Comparison of ENCODE assay signal across 12 mouse cellular contexts in the genomic region with DNA sequence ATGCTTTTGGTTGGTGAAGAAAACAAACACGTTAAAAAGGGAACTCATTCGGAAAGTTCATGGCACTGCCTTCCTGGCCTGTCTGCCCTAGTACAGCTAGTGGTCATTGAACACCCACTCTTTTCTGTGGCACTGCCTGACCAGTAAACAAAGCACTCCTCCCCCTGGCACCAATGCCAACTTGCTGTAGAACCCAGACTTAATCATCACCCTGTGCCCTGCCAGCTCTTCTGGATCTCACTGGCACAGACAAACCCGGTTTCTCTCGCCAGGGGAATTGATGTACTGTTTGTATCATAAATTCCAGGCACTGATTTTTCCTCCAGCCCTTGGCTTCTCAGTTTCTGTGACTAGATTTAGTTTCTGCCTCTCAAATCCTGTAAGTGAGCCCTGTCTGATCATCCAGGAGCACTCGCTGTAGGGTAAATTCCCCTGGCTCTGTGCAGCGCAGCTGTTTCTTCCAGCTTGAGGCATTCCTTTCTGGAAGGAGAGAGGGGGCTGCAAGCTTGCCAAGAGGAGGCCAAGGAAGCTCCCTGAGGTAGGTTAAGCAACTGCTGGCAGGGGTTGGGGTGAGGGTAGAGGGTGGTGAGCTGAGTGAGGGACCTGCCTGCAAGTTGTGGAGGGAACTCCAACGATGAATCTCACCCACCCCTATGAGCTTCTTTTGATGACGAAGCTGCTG. TPM values are rescaled to one million over a fixed set of nuclear protein-coding genes. Genes with fewer than 3 reads are reported as not detected.
DNase-seq lines count a peak whose midpoint lies in the region; ATAC-seq and TF ChIP-seq lines count a peak whose summit lies in the region.
"Had no signal": no experiment of that assay in that cellular context is flagged by ENCODE, and none has a peak within 500 bp of the region (broad histone marks: within the 10 kb centered on the region; RNA-seq: fewer than 3 reads in every experiment).

No protein-coding gene starts in this region.

- no peaks in the 10 kb centered on the region for H3K4me1 ChIP-seq in heart, embryonic 12.5 days (replicated peaks)
- no peaks in the 10 kb centered on the region for H3K4me1 ChIP-seq in thymus, adult 2 months (replicated peaks; ENCODE audit: control insufficient read depth, insufficient read depth, low read length)
- H3K4me1 ChIP-seq: heart, embryonic 15.5 days; intestine, embryonic 15.5 days had no signal

- H3K27me3 ChIP-seq in heart, embryonic 12.5 days (replicated peaks): no peaks in the 10 kb centered on the region
- no peaks in the 10 kb centered on the region for H3K27me3 ChIP-seq in thymus, adult 2 months (ENCODE audit: control insufficient read depth, insufficient read depth, low read length)
- H3K27me3 ChIP-seq: heart, embryonic 15.5 days; intestine, embryonic 15.5 days had no signal

- H3K9ac ChIP-seq in heart, embryonic 12.5 days: no peak overlapping the region
- H3K9ac ChIP-seq: heart, embryonic 15.5 days; intestine, embryonic 15.5 days had no signal

- no peak for TF ChIP-seq POLR2A in thymus, adult 2 months (IDR thresholded peaks at IDR 0.05; ENCODE audit: control insufficient read depth, extremely low read depth, insufficient read depth, low read length, poor library complexity)

- peak; percentile 91 for DNase-seq in heart, adult 11 months
- DNase-seq in lung, postnatal 36 days: peak; percentile 16
- DNase-seq in lung, postnatal 10 days: no peak
- DNase-seq in adrenal gland, postnatal 14 days: peak; percentile 41
- DNase-seq in layer of hippocampus, postnatal 10 days (ENCODE audit: low spot score in 2 of 2): peak; percentile 13 to 27
- DNase-seq in thymus, adult 2 months: no peak
- no peak for DNase-seq in kidney, adult 9 months
- DNase-seq: right cerebral cortex, postnatal 25 days had no signal

- H3K9me3 ChIP-seq in heart, embryonic 12.5 days (replicated peaks): no peaks in the 10 kb centered on the region
- H3K9me3 ChIP-seq: heart, embryonic 15.5 days; intestine, embryonic 15.5 days had no signal

- H3K4me2 ChIP-seq in heart, embryonic 12.5 days: no peak overlapping the region
- H3K4me2 ChIP-seq: heart, embryonic 15.5 days; intestine, embryonic 15.5 days had no signal

- WGBS in heart, embryonic 12.5 days: 72% methylated on average over 8 of the region's 8 CpGs
- 87% methylated on average over 8 of the region's 8 CpGs for WGBS in thymus, adult 2 months

- ATAC-seq in heart, embryonic 12.5 days (ENCODE audit: insufficient number of reproducible peaks, low FRiP score): no peak
- ATAC-seq: forebrain, embryonic 14.5 days; intestine, embryonic 15.5 days had no signal

- TF ChIP-seq CTCF in thymus, adult 2 months (IDR thresholded peaks at IDR 0.05; ENCODE audit: borderline replicate concordance, control insufficient read depth, extremely low read depth, insufficient read depth, low read length, poor library complexity): no peak

- H3K27ac ChIP-seq in heart, embryonic 12.5 days (ENCODE audit: poor library complexity, severe bottlenecking): no peak overlapping the region
- H3K27ac ChIP-seq in thymus, adult 2 months (ENCODE audit: control insufficient read depth, insufficient read depth, low read length): no peak overlapping the region
- H3K27ac ChIP-seq: heart, embryonic 15.5 days; intestine, embryonic 15.5 days had no signal

- H3K4me3 ChIP-seq in heart, embryonic 12.5 days: no peak overlapping the region
- no peak overlapping the region for H3K4me3 ChIP-seq in thymus, adult 2 months (ENCODE audit: control insufficient read depth, insufficient read depth, low read length)
- H3K4me3 ChIP-seq: heart, embryonic 15.5 days; intestine, embryonic 15.5 days had no signal

- no peaks in the 10 kb centered on the region for H3K36me3 ChIP-seq in heart, embryonic 12.5 days
- H3K36me3 ChIP-seq in thymus, adult 2 months (ENCODE audit: control insufficient read depth, insufficient read depth, low read length): no peaks in the 10 kb centered on the region
- H3K36me3 ChIP-seq: heart, embryonic 15.5 days; intestine, embryonic 15.5 days had no signal

RNA-seq across cellular contexts. Expression of a gene that starts 6.0 kb away (rescaled TPM):
- 26.6 and 27.7 TPM in 2 replicates for polyA plus RNA-seq in heart, embryonic 12.5 days (2016; fragmentation: Nextera tagmentation; extraction: Ambion mirVana)
- total RNA-seq in adrenal gland, postnatal 14 days (2021): 8.5 and 14.9 TPM in 2 replicates
- 100 to 1,000 TPM in 1 of 2 experiments, 10 to 100 TPM in 1; 99.1 to 117 TPM for total RNA-seq in layer of hippocampus, postnatal 10 days (2021)
- 11.7 and 12.8 TPM in 2 replicates for polyA plus RNA-seq in thymus, adult 2 months (2012; rRNA removed)

RNA-seq across cellular contexts. Expression of a gene that starts 24.3 kb away (rescaled TPM):
- 7.8 and 8.4 TPM in 2 replicates for polyA plus RNA-seq in heart, embryonic 12.5 days (2016; fragmentation: Nextera tagmentation; extraction: Ambion mirVana)
- 21.0 and 21.3 TPM in 2 replicates for total RNA-seq in adrenal gland, postnatal 14 days (2021)
- total RNA-seq in layer of hippocampus, postnatal 10 days (2021): 10 to 100 TPM; 24.3 to 27.8 TPM
- polyA plus RNA-seq in thymus, adult 2 months (2012; rRNA removed): 20.2 and 22.5 TPM in 2 replicates

Comparison
In these comparisons a context has a peak if more than half of its experiments do, and no peak if none do; other contexts are left out.
1. DNase-seq: peak in heart, adult 11 months (single experiment), lung, postnatal 36 days (single experiment), adrenal gland, postnatal 14 days (single experiment) and layer of hippocampus, postnatal 10 days (2 of 2); none in lung, postnatal 10 days (single experiment), thymus, adult 2 months (single experiment) and kidney, adult 9 months (single experiment).